Mouse (Mus musculus) liver, embryonic 12.5 days (tissue): ENCODE measurements around the gene Cacul1. TPM values are rescaled to one million over a fixed set of nuclear protein-coding genes. Genes with fewer than 3 reads are reported as not detected.

Experiments used
- ATAC-seq: fragments of 200-750 bp; cut with Nextera tagmentation; 2 replicates; pipeline ENCODE4 v1.8.0; 2017; ENCODE audit warnings: moderate number of reproducible peaks, mild to moderate bottlenecking, moderate library complexity
- H3K27ac ChIP-seq: fragments of 300-500 bp; sonication (generic); 2 replicates; pipeline ENCODE4 v1.5.1; 2016; ENCODE audit warnings: mild to moderate bottlenecking
- H3K27me3 ChIP-seq: fragments of 300-500 bp; sonication (generic); replicated peaks from 2 replicates; pipeline ENCODE4 v1.6.1; 2016; ENCODE audit warnings: mild to moderate bottlenecking, moderate library complexity
- H3K36me3 ChIP-seq: fragments of 300-500 bp; sonication (generic); 2 replicates; pipeline ENCODE4 v1.6.1; 2016; ENCODE audit warnings: mild to moderate bottlenecking, moderate library complexity
- H3K4me1 ChIP-seq: fragments of 300-500 bp; sonication (generic); 2 replicates; pipeline ENCODE4 v1.6.1; 2016
- H3K4me2 ChIP-seq: fragments of 300-500 bp; sonication (generic); 2 replicates; pipeline ENCODE4 v1.6.1; 2016; ENCODE audit warnings: mild to moderate bottlenecking, moderate library complexity
- H3K4me3 ChIP-seq: fragments of 300-500 bp; sonication (generic); 2 replicates; pipeline ENCODE4 v1.5.1; 2016; ENCODE audit warnings: mild to moderate bottlenecking, moderate library complexity
- H3K9ac ChIP-seq: fragments of 300-500 bp; sonication (generic); 2 replicates; pipeline ENCODE4 v1.6.1; 2016; ENCODE audit warnings: mild to moderate bottlenecking, moderate library complexity
- H3K9me3 ChIP-seq: fragments of 300-500 bp; sonication (generic); replicated peaks from 2 replicates; pipeline ENCODE4 v1.6.1; 2016; ENCODE audit warnings: mild to moderate bottlenecking, moderate library complexity
- WGBS: fragments of 180-500 bp; shearing (Covaris S2); methylation state at CpG from one replicate; pipeline ENCODE4 v1.1.7; 2016; ENCODE audit not compliant: insufficient replicate concordance; 5-methylcytosine and 5-hydroxymethylcytosine counted together
- polyA plus RNA-seq: library from polyadenylated mRNA; unstranded; fragments of >200 nt; fragmentation: Nextera tagmentation; extraction: Ambion mirVana; gene quantifications from 2 replicates; pipeline ENCODE4 v1.2.1, GENCODE M21; 2016

Cacul1 gene
- polyA plus RNA-seq, 1 experiment from 2014 or later = 17.5 TPM

DNA sequence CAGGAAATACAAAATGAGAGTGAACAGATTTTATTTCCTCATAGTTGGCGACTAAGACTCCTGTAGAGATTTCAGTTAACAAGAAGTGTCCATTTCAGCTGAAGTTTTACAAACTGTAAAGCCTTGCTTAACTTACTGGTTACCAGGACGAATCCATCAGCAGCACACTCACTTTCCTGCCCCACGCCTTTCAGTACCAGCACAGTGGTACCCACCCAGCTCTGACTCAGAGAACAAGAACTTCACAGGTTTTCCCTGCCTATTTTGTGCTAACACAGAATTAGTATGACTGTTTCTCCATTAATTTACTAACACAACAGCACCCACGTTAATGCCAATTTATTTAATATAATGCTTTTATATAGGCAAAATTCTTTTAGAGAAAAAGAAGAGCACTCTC is 53.9 kb downstream of the Cacul1 start:
- ATAC-seq = no peak

DNA sequence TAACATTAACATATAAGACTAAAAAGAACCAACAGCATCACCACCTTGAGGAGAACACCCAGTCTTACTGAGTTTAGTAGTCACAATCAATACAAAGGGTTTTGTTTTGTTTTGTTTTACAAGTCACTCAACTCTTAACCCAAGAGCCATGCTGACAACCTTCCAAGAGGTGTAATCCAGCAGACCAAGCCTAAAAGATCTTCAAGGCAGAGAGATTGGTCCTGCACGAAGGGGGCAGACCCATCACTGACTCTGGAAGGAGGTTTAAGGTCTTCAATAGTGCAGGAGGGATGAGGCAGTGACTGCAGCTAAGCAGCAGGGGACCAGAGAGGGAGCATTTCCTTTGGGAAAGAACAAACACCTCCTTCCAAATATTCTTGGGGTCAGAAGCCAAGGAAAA is 55.7 kb downstream of the Cacul1 start:
- H3K36me3 ChIP-seq = peaks cover 29% of the 10 kb centered on the region
- no peak overlapping the region for H3K27ac ChIP-seq
- no peaks in the 10 kb centered on the region for H3K9me3 ChIP-seq
- ATAC-seq = no peak
- H3K9ac ChIP-seq = no peak overlapping the region
- H3K27me3 ChIP-seq = no peaks in the 10 kb centered on the region
- H3K4me2 ChIP-seq = no peak overlapping the region
- 76% methylated on average over 1 of the region's 1 CpGs for WGBS
- no peak overlapping the region for H3K4me3 ChIP-seq
- H3K4me1 ChIP-seq = no peaks in the 10 kb centered on the region

More for the DNA sequence above, 53.9 kb downstream of the Cacul1 start:
- WGBS = 81% methylated on average over 4 of the region's 4 CpGs
- Histone ChIP-seq H3K9me3 (no peaks in the 10 kb centered on the region), H3K27ac (no peak overlapping the region), H3K4me3 (no peak overlapping the region), H3K4me2 (no peak overlapping the region), H3K27me3 (no peaks in the 10 kb centered on the region), H3K9ac (no peak overlapping the region), H3K4me1 (no peaks in the 10 kb centered on the region), H3K36me3 (peaks cover 34% of the 10 kb centered on the region)

DNA sequence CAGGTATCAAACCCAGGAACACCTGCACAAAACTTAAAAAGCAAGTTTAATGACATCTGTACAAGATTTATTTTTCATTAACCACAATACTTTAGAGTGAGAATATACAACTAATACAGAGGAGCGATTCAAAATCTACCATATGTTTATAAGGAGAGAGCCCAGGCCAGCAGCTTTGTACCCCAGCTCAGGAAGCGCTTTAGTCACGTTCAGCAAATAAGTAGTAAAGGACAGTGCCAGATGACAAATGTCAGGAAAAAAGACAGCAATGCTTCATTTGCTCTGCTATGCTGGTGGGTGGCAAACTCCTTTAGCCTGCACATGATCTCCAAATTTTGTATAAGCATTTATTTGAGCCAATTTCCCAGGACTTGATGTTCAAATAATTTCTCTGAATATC is 56.1 kb downstream of the Cacul1 start:
- no peak for ATAC-seq
- Histone ChIP-seq H3K36me3 (peaks cover 26% of the 10 kb centered on the region), H3K4me3 (no peak overlapping the region), H3K27me3 (no peaks in the 10 kb centered on the region), H3K9me3 (no peaks in the 10 kb centered on the region), H3K4me2 (no peak overlapping the region), H3K4me1 (no peaks in the 10 kb centered on the region), H3K27ac (no peak overlapping the region), H3K9ac (no peak overlapping the region)
- 84% methylated on average over 3 of the region's 3 CpGs for WGBS

DNA sequence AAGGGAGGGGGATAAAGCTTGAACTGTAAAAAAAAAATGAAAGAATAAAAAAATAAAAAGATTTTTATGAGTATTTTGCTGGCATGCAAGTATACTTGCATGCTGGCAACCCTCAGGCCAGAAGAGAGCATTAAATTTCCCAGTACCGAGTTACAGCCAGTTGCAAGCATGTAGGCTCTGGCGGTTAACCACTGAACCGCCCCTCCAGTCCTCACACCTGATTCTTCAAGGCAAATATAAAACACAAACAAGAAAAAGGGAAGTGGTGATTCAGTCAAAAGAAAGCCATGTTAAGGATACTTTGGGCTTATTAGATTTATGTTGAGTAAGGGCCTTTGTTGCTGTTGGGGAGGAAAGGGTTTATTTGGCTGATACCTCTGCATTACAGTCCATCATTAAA is 60.7 kb downstream of the Cacul1 start:
- no peak overlapping the region for H3K9ac ChIP-seq
- no peak for ATAC-seq
- H3K36me3 ChIP-seq = no peaks in the 10 kb centered on the region
- H3K4me3 ChIP-seq = no peak overlapping the region
- H3K27me3 ChIP-seq = no peaks in the 10 kb centered on the region
- no peaks in the 10 kb centered on the region for H3K4me1 ChIP-seq
- no peak overlapping the region for H3K27ac ChIP-seq
- no peak overlapping the region for H3K4me2 ChIP-seq
- 71% methylated on average over 3 of the region's 3 CpGs for WGBS
- no peaks in the 10 kb centered on the region for H3K9me3 ChIP-seq

DNA sequence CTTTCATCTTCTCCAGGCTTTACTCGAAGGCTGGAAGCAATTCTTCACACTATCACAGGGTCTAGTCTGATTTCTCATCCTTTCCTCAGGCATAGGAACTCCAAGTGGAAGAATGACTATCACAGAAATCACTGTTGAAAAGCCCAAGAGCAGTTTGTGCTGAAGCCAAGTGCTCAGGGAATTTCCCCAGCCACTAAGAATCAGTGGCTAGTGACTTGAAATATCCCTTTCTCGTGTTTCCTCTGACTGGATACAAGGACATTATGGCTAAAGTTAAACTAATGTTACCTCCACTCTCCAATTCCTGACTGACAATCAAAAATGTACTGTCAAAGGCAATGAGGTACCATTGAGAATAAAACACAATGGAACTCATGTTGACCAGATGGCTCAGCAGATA is 65.8 kb downstream of the Cacul1 start:
- Histone ChIP-seq H3K27me3 (no peaks in the 10 kb centered on the region), H3K4me2 (no peak overlapping the region), H3K9ac (no peak overlapping the region), H3K4me3 (no peak overlapping the region), H3K9me3 (no peaks in the 10 kb centered on the region), H3K27ac (no peak overlapping the region), H3K4me1 (no peaks in the 10 kb centered on the region), H3K36me3 (no peaks in the 10 kb centered on the region)
- 40% methylated on average over 2 of the region's 2 CpGs for WGBS
- no peak for ATAC-seq

DNA sequence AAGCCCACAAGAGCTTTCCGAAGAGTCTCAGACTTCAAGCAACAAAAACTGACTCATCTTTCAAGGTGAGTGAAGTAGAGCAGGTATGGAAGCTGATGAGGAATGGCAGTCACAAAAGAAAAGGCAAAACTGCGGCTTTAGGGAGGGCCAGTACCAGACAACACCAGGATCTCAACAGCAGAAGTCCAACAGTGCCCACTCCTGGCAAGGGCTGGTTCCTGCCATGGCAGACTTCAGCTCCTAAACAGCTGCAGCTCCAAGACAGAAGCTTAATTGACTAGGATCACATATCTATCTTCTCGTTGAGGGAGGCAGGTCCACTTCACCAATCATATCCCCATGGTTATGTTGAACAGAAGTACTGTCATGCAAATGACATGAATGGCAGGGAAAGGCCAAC is 67.4 kb downstream of the Cacul1 start:
- no peaks in the 10 kb centered on the region for H3K27me3 ChIP-seq

DNA sequence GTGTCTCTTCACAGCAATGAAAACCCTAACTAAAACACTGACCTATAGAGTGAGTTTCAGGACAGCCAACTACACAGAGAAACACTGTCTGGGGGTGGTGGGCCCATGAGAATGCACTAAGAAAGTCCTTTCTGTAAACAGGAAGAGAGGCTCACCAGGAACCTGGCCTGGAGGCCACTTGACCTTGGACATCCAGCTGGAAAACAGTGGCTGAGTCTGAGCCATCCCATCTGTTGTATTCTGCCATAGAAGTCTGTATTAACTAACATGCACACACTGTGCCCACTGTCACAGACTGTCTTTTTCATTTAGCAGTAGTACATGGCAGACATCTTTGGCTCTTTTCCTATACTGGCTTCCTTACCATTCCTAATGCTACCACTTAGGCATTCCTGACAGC is 80.6 kb downstream of the Cacul1 start:
- H3K9me3 ChIP-seq = no peaks in the 10 kb centered on the region
- H3K4me1 ChIP-seq = no peaks in the 10 kb centered on the region
- no peak overlapping the region for H3K27ac ChIP-seq
- H3K27me3 ChIP-seq = no peaks in the 10 kb centered on the region
- no peaks in the 10 kb centered on the region for H3K36me3 ChIP-seq
- no peak overlapping the region for H3K4me3 ChIP-seq
- no peak overlapping the region for H3K9ac ChIP-seq
- no peak overlapping the region for H3K4me2 ChIP-seq
- ATAC-seq = no peak

More for the DNA sequence above, 67.4 kb downstream of the Cacul1 start:
- no peak for ATAC-seq
- H3K4me2 ChIP-seq = no peak overlapping the region
- no peaks in the 10 kb centered on the region for H3K4me1 ChIP-seq
- WGBS = 46% methylated on average over 3 of the region's 3 CpGs
- H3K9me3 ChIP-seq = no peaks in the 10 kb centered on the region
- H3K36me3 ChIP-seq = no peaks in the 10 kb centered on the region
- no peak overlapping the region for H3K9ac ChIP-seq
- H3K27ac ChIP-seq = no peak overlapping the region
- no peak overlapping the region for H3K4me3 ChIP-seq

DNA sequence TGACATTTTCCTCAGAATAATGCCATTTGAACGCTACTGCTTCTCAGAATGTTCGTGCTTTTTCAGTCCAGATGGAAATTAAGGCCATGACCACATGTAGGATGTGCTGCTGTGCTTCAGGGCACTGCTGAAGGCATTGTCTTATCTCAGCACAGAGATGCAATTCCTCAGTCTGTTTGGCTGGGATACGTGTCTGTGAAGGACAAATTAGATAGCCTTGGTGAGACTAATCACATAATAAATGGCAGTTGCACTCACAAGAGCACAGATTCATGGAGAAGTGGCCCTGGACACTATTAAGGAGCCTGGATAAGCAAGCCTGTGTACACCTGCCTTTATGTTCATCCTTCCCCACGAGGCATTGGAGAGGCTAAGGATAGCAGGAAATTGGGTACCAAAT is 83.7 kb downstream of the Cacul1 start:
- H3K27me3 ChIP-seq = no peaks in the 10 kb centered on the region
- WGBS = 51% methylated on average over 4 of the region's 4 CpGs
- H3K27ac ChIP-seq = no peak overlapping the region
- H3K9me3 ChIP-seq = no peaks in the 10 kb centered on the region
- H3K4me2 ChIP-seq = no peak overlapping the region
- no peak overlapping the region for H3K4me3 ChIP-seq
- H3K4me1 ChIP-seq = no peaks in the 10 kb centered on the region
- no peak for ATAC-seq
- H3K36me3 ChIP-seq = no peaks in the 10 kb centered on the region
- no peak overlapping the region for H3K9ac ChIP-seq

DNA sequence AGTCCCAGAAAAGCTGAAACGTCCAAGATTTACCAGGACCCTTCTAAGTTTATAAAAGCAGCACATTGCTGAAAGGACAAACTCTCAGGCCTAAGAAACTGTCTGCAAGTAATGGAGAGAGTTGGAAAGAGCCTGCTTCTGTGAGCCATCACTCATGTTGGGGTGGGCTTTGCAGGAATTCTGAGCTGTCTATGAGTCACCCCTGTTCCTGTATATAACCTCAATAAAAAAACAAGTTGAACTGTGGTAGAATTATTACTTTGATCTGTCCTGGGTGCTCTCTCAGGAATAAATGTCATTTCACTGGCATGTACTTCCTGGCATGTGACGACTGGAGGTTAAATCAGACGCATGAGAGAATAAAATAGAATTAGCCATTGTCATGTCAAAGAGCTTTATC is 85.1 kb downstream of the Cacul1 start:
- H3K27me3 ChIP-seq = no peaks in the 10 kb centered on the region
- no peaks in the 10 kb centered on the region for H3K36me3 ChIP-seq
- no peak overlapping the region for H3K27ac ChIP-seq
- H3K4me2 ChIP-seq = no peak overlapping the region
- WGBS = 40% methylated on average over 3 of the region's 3 CpGs
- ATAC-seq = no peak
- H3K9me3 ChIP-seq = no peaks in the 10 kb centered on the region
- no peak overlapping the region for H3K9ac ChIP-seq
- H3K4me1 ChIP-seq = no peaks in the 10 kb centered on the region
- H3K4me3 ChIP-seq = no peak overlapping the region

DNA sequence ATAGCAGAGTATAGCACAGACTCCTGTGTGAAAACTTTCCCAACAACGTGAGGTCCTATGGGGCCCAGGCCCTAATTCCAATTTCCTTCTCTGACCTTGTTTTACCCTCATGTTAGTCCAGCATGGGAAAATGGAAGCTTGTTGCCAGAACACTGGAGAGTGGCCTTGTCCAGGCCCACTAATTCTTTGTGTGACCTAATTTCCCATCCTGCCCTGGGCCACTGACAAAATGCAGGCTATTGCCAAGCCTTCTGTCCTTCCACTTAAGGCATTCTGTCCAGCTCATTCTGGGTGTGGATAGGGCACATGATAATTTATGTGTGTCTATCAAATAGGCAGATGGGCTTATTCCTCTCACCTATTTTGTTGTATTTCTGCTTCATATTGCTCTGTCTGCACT is 91.3 kb downstream of the Cacul1 start:
- H3K9me3 ChIP-seq = no peaks in the 10 kb centered on the region
- no peaks in the 10 kb centered on the region for H3K27me3 ChIP-seq
- no peak for ATAC-seq
- 68% methylated on average over 1 of the region's 1 CpGs for WGBS
- no peak overlapping the region for H3K9ac ChIP-seq
- no peak overlapping the region for H3K27ac ChIP-seq
- H3K4me2 ChIP-seq = no peak overlapping the region
- no peaks in the 10 kb centered on the region for H3K36me3 ChIP-seq
- H3K4me1 ChIP-seq = no peaks in the 10 kb centered on the region
- H3K4me3 ChIP-seq = no peak overlapping the region

DNA sequence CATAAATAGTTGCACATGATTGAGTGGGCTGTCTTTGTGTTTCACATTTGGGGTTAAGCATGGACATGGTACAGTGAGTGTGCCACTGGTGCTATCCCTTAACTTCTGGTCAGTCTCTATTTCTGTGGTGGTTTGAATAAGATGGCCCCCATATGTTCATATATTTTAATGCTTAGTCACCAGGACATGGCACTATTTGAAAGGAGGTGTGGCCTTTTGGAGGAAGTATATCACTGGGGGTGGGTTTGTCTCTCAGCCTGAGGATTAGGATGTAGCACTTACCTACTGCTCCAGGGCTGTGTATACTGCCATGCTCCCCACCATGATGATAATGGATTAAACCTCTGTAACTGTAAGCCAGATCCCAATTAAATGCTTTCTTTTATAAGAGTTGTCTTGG is 95.6 kb downstream of the Cacul1 start:
- Histone ChIP-seq H3K27ac (no peak overlapping the region), H3K4me3 (no peak overlapping the region), H3K36me3 (no peaks in the 10 kb centered on the region), H3K4me2 (no peak overlapping the region), H3K9ac (no peak overlapping the region), H3K4me1 (no peaks in the 10 kb centered on the region), H3K9me3 (no peaks in the 10 kb centered on the region), H3K27me3 (no peaks in the 10 kb centered on the region)
- no peak for ATAC-seq

DNA sequence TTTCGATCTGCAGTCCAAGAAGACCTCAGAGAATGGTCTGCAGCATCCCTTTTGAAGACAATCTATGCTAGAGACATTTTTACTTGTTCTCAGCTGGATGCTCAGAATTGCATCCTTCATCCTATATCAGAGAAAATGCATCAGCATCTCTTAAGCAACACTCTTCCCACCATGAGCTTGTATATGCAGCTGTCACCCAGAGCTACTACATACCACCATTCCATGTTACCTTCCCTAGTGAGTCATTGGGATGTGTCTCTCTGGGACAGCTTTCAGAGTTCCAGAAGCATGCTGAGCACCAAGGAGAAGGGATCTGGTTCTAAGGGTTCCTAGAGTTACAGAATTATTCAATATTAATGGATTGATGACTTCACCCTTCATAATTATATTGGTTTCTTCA is 102.0 kb downstream of the Cacul1 start:
- 24% methylated on average over 1 of the region's 1 CpGs for WGBS

DNA sequence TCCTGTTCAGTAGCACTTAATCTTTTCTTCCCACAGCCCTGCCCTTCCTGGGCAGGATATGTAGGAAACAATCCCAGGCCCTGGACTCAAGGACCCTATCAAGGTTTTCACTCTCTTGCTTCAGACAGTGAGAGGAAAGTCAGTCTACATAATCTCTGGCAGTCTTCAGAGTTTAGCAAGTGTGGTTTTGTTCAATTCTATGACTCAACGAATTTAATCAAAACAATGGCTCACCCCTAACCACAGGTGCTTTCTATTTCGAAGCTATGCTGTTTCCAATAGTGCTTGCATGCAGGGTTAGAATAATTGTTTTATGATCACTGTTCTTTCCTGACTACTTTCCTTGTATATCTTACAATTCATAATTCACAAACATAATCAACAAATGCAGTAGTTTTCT is 103.0 kb downstream of the Cacul1 start:
- no peaks in the 10 kb centered on the region for H3K9me3 ChIP-seq
- H3K27ac ChIP-seq = no peak overlapping the region
- H3K4me2 ChIP-seq = no peak overlapping the region
- no peak overlapping the region for H3K4me3 ChIP-seq
- H3K9ac ChIP-seq = no peak overlapping the region
- WGBS = 22% methylated on average over 2 of the region's 2 CpGs
- no peaks in the 10 kb centered on the region for H3K36me3 ChIP-seq
- no peaks in the 10 kb centered on the region for H3K27me3 ChIP-seq
- H3K4me1 ChIP-seq = no peaks in the 10 kb centered on the region
- ATAC-seq = no peak

More for the DNA sequence above, 102.0 kb downstream of the Cacul1 start:
- Histone ChIP-seq H3K9ac (no peak overlapping the region), H3K4me1 (no peaks in the 10 kb centered on the region), H3K27me3 (no peaks in the 10 kb centered on the region), H3K27ac (no peak overlapping the region), H3K9me3 (no peaks in the 10 kb centered on the region), H3K4me3 (no peak overlapping the region), H3K36me3 (no peaks in the 10 kb centered on the region), H3K4me2 (no peak overlapping the region)
- no peak for ATAC-seq
